Mouse (Mus musculus): Measurements from ENCODE around the gene Rab13.
"Not testable (repeated sequence)": the region's sequence is repeated elsewhere in the genome, so short reads cannot be mapped to it uniquely, and the experiment has no call there.

- not testable (repeated sequence) for TF ChIP-seq CTCF (IDR thresholded peaks at IDR 0.05; ENCODE audit: low read depth, low read length); POLR2A (IDR thresholded peaks at IDR 0.05; ENCODE audit: extremely low read depth, insufficient read depth, low read length)
Observed at GRCm38 (mm10) chr3:90251731-90252226, 38.3 kb downstream of the Rab13 start.

All from liver, adult 2 months (tissue).